Mouse (Mus musculus) olfactory bulb, adult 2 months (tissue): ENCODE data around the gene Irgm2.

Source experiments
- CTCF ChIP-seq: fragments of 200-500 bp; IDR thresholded peaks from 2 replicates; pipeline ENCODE4 v1.5.1; 2012; ENCODE audit warnings: low read depth, mild to moderate bottlenecking, low read length, moderate library complexity; ENCODE audit not compliant: insufficient read depth
- POLR2A ChIP-seq: fragments of 200-500 bp; IDR thresholded peaks from 2 replicates; pipeline ENCODE4 v1.6.1; 2012; ENCODE audit warnings: mild to moderate bottlenecking, low read depth, low read length, moderate library complexity; ENCODE audit not compliant: insufficient read depth

- TF ChIP-seq POLR2A (no peak), CTCF (peak; percentile 70)
These were observed 26.2 kb downstream of the Irgm2 start for GRCm38 (mm10) chr11:58225655-58226054.
